Mouse (Mus musculus): ENCODE results near the gene Nav2. TPM values are rescaled to one million over a fixed set of nuclear protein-coding genes. Genes with fewer than 3 reads are reported as not detected.
A peak's percentile ranks its signal among the peaks of the same experiment; 100 is the strongest.

The Nav2 gene
- polyA plus RNA-seq, 1 experiment = 38.5 TPM

- TF ChIP-seq CTCF (IDR thresholded peaks at IDR 0.05; ENCODE audit: extremely low read depth, insufficient read depth, low read length) (no peak), POLR2A (IDR thresholded peaks at IDR 0.05; ENCODE audit: extremely low read depth, insufficient read depth, low read length) (no peak)
- Histone ChIP-seq H3K27ac (ENCODE audit: insufficient read depth, low read length) (no peak overlapping the region), H3K4me3 (ENCODE audit: insufficient read depth, low read length) (no peak overlapping the region), H3K4me1 (ENCODE audit: control insufficient read depth, insufficient read depth, low read length) (no peaks in the 10 kb centered on the region)
These were observed 37.2 kb upstream of the Nav2 start for GRCm38 (mm10) chr7:48871292-48871691.

- TF ChIP-seq CTCF (IDR thresholded peaks at IDR 0.05; ENCODE audit: extremely low read depth, insufficient read depth, low read length) = no peak
- no peak for TF ChIP-seq POLR2A (IDR thresholded peaks at IDR 0.05; ENCODE audit: extremely low read depth, insufficient read depth, low read length)
These were observed 33.4 kb upstream of the Nav2 start for GRCm38 (mm10) chr7:48875096-48875495.

GRCm38 (mm10) chr7:48876526-48876925 is 32.0 kb upstream of the Nav2 start:
- no peak for TF ChIP-seq POLR2A (IDR thresholded peaks at IDR 0.05; ENCODE audit: extremely low read depth, insufficient read depth, low read length)
- TF ChIP-seq CTCF (IDR thresholded peaks at IDR 0.05; ENCODE audit: extremely low read depth, insufficient read depth, low read length) = peak; percentile 48; the same call in 1 of the 2 replicates
- H3K4me1 ChIP-seq (ENCODE audit: control insufficient read depth, insufficient read depth, low read length) = no peaks in the 10 kb centered on the region
- H3K4me3 ChIP-seq (ENCODE audit: insufficient read depth, low read length) = no peak overlapping the region
- no peak overlapping the region for H3K27ac ChIP-seq (ENCODE audit: insufficient read depth, low read length)

More at GRCm38 (mm10) chr7:48875096-48875495, 33.4 kb upstream of the Nav2 start:
- Histone ChIP-seq H3K4me1 (ENCODE audit: control insufficient read depth, insufficient read depth, low read length) (no peaks in the 10 kb centered on the region), H3K4me3 (ENCODE audit: insufficient read depth, low read length) (no peak overlapping the region), H3K27ac (ENCODE audit: insufficient read depth, low read length) (no peak overlapping the region)

- H3K27ac ChIP-seq (ENCODE audit: insufficient read depth, low read length) = no peak overlapping the region
- TF ChIP-seq CTCF (IDR thresholded peaks at IDR 0.05; ENCODE audit: extremely low read depth, insufficient read depth, low read length) (no peak), POLR2A (IDR thresholded peaks at IDR 0.05; ENCODE audit: extremely low read depth, insufficient read depth, low read length) (no peak)
- no peak overlapping the region for H3K4me3 ChIP-seq (ENCODE audit: insufficient read depth, low read length)
- peaks cover 2% of the 10 kb centered on the region; the same call in 1 of the 2 replicates for H3K4me1 ChIP-seq (ENCODE audit: control insufficient read depth, insufficient read depth, low read length)
These were observed 30.6 kb upstream of the Nav2 start for GRCm38 (mm10) chr7:48877786-48878390.

- Histone ChIP-seq H3K4me3 (ENCODE audit: insufficient read depth, low read length) (no peak overlapping the region), H3K4me1 (ENCODE audit: control insufficient read depth, insufficient read depth, low read length) (peaks cover 2% of the 10 kb centered on the region; the same call in 1 of the 2 replicates), H3K27ac (ENCODE audit: insufficient read depth, low read length) (no peak overlapping the region)
- TF ChIP-seq POLR2A (IDR thresholded peaks at IDR 0.05; ENCODE audit: extremely low read depth, insufficient read depth, low read length) (no peak), CTCF (IDR thresholded peaks at IDR 0.05; ENCODE audit: extremely low read depth, insufficient read depth, low read length) (no peak)
These were observed 28.9 kb upstream of the Nav2 start for GRCm38 (mm10) chr7:48879574-48879973.

- Histone ChIP-seq H3K27ac (ENCODE audit: insufficient read depth, low read length) (no peak overlapping the region), H3K4me1 (ENCODE audit: control insufficient read depth, insufficient read depth, low read length) (peaks cover 2% of the 10 kb centered on the region; the same call in 1 of the 2 replicates), H3K4me3 (ENCODE audit: insufficient read depth, low read length) (peak overlapping the region; percentile 32)
- TF ChIP-seq POLR2A (IDR thresholded peaks at IDR 0.05; ENCODE audit: extremely low read depth, insufficient read depth, low read length) (no peak), CTCF (IDR thresholded peaks at IDR 0.05; ENCODE audit: extremely low read depth, insufficient read depth, low read length) (no peak)
These were observed 27.7 kb upstream of the Nav2 start for GRCm38 (mm10) chr7:48880591-48881481.

- H3K27ac ChIP-seq (ENCODE audit: insufficient read depth, low read length) = no peak within 1 kb of the TSS
- TF ChIP-seq POLR2A (IDR thresholded peaks at IDR 0.05; ENCODE audit: extremely low read depth, insufficient read depth, low read length) = no peak
- no peak for TF ChIP-seq CTCF (IDR thresholded peaks at IDR 0.05; ENCODE audit: extremely low read depth, insufficient read depth, low read length)
- peaks cover 2% of the 10 kb centered on the region; the same call in 1 of the 2 replicates for H3K4me1 ChIP-seq (ENCODE audit: control insufficient read depth, insufficient read depth, low read length)
- peak within 1 kb of the TSS; percentile 32 for H3K4me3 ChIP-seq (ENCODE audit: insufficient read depth, low read length)
These were observed 27.0 kb upstream of the Nav2 start, which contains the start of gene E2f8 for GRCm38 (mm10) chr7:48881486-48881885. TSS of gene E2f8 (minus strand) at chr7:48881596.

- H3K4me1 ChIP-seq (ENCODE audit: control insufficient read depth, insufficient read depth, low read length) = peaks cover 2% of the 10 kb centered on the region; the same call in 1 of the 2 replicates
- H3K4me3 ChIP-seq (ENCODE audit: insufficient read depth, low read length) = no peak overlapping the region; the same call in 1 of the 2 replicates
- TF ChIP-seq POLR2A (IDR thresholded peaks at IDR 0.05; ENCODE audit: extremely low read depth, insufficient read depth, low read length) = no peak
- no peak for TF ChIP-seq CTCF (IDR thresholded peaks at IDR 0.05; ENCODE audit: extremely low read depth, insufficient read depth, low read length)
- H3K27ac ChIP-seq (ENCODE audit: insufficient read depth, low read length) = no peak overlapping the region
These were observed 26.4 kb upstream of the Nav2 start for GRCm38 (mm10) chr7:48881971-48882609.

All from cortical plate, adult 2 months (tissue).